Mouse (Mus musculus) adrenal gland, postnatal 10 days (tissue): Measurements from ENCODE around the gene Alpl. TPM values are rescaled to one million over a fixed set of nuclear protein-coding genes. Genes with fewer than 3 reads are reported as not detected.

Source experiments
- DNase-seq: peaks from one replicate; pipeline ENCODE4 v3.0.0; 2021; ENCODE audit warnings: mixed read lengths
- total RNA-seq, 2 experiments: library from RNA; stranded (reverse); gene quantifications; 2 replicates each; pipeline ENCODE4 v1.2.3; 2021

The Alpl gene
- total RNA-seq, 2 experiments from 2014 or later: 11.5 to 19.7 TPM

DNA sequence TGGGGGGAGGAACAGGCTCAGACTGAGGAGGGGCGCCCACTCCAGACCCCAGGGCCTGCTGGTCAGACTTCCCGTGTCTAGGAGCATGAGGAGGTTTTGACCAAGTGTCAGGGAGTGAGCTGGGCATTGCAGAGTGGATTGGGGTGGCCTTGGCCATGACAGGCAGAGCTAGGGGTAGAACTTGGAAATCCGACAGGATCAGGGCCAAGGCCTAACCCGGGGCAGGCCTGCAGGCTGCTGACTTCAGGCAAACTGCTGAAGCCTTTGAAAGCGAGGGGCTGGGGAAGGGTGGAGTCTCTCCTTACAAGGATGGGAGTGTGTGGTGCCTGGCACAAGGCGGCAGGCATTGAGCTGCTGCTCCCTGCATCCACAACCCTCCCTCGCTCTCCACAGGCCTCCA lies 79.2 kb downstream of the Alpl start:
- peak; percentile 63 for DNase-seq

DNA sequence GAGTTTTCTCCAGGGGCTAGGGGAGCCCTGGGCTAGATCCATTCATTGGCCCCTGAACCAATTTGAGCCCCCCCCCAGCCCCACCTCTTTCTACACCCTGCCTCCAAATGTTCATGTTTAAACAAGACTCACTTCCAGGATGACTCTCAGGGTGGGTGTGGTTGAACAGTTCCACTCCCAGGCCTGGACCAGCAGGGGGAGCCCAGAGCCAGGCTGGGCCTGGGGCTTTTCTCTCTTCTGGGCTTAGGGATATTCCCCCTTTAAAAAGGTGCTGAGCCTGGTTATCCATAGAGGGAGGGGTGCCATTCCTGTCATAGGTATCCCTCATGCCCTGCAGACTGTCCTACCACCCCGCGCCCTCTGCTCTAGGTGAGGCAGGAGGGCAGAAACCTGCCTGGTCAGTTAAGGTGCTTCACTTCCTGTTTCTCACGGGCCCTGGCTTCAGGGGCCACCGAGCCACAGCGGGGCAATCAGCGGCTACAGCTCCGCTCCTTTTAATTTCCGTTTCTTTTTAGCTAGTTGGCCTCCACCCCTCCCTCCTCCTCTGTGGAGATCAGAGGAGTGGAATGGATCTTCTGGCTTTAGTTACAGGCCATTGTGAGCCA lies 82.1 kb downstream of the Alpl start:
- no peak for DNase-seq

GRCm38 (mm10) chr4:137712963-137713362 lies 83.2 kb downstream of the Alpl start:
- DNase-seq: no peak

DNA sequence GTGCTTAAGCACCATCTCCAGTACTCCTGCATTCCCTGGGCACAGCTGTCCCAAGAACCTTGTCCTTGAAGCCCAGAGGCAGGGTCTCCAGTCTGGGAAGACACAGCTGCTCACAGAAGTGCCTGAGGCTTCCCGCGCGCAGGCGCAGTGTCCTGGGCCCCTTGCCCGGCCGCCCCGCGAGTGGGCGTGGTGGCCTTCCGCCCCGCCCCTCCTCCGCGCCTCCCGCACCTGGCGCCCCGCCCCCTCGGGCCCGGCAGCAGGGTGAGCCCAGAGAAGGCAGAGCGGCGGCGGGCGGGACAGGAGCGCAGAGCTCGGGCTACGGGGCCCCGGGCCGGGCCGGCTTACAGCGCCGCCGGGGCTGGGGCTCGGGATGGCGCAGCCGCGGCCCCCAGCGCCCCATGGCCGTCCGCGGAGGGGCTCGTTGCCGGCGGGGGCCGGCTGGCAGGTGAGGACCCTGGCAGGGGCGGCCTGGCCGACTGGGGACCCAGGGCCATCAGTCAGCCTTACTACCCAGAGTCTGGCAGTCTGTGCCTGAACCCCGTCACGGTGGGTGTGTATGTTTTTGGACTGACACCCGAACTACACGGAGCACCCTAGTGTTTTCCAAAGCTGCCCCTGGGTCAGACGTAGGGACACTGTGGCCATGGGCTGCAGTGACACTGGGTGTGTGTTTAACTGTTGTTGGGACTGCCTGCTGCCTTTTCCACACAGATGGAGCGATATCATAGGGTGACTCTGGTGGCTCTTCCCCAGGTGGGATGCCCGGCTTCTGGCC lies 88.8 kb downstream of the Alpl start:
- peak; percentile 97 for DNase-seq

GRCm38 (mm10) chr4:137706510-137706909 lies 89.7 kb downstream of the Alpl start:
- no peak for DNase-seq

DNA sequence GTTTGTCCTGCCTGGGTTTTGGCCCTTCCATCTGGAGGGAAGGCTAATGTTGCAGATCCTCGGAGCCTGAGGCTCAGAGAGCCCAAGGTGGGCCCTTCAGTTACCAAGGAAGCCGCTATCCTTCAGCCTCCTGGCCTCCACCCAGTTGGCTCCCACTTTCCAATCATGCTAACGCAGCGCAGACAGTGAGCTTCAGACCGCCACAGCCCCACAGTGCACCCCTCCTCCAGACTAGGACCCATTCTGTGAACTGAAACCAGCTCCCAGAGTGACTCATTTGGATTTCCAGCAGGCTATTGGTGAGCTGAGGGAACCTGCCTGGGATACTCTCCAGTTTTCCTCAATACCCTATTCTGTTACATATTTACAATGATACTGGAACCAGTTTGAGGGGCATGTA lies 90.8 kb downstream of the Alpl start:
- no peak for DNase-seq

GRCm38 (mm10) chr4:137704561-137704960 lies 91.6 kb downstream of the Alpl start:
- no peak for DNase-seq

DNA sequence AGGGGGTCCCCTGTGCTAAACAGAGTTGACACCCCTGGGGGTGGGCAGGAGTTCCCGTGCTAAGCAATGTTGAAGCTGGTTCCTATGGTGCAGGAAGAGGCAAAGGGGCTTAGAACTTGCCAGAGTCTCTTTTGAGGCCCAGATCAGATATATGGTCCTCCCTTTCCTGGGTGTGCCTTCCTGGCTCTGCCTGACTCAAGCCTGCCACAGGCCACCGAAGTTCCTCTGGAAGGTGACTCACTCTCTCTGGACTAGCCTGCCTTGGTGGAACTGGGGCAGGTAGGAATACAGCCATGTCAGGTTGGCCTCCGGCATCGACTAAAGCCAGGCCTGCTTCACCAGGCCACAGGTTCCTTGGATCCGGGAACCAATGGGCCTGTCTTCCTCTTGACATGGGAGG lies 93.1 kb downstream of the Alpl start:
- DNase-seq: no peak

GRCm38 (mm10) chr4:137700960-137701359 lies 95.2 kb downstream of the Alpl start:
- DNase-seq: no peak

GRCm38 (mm10) chr4:137699264-137700211 lies 96.6 kb downstream of the Alpl start:
- DNase-seq: peak; percentile 67

DNA sequence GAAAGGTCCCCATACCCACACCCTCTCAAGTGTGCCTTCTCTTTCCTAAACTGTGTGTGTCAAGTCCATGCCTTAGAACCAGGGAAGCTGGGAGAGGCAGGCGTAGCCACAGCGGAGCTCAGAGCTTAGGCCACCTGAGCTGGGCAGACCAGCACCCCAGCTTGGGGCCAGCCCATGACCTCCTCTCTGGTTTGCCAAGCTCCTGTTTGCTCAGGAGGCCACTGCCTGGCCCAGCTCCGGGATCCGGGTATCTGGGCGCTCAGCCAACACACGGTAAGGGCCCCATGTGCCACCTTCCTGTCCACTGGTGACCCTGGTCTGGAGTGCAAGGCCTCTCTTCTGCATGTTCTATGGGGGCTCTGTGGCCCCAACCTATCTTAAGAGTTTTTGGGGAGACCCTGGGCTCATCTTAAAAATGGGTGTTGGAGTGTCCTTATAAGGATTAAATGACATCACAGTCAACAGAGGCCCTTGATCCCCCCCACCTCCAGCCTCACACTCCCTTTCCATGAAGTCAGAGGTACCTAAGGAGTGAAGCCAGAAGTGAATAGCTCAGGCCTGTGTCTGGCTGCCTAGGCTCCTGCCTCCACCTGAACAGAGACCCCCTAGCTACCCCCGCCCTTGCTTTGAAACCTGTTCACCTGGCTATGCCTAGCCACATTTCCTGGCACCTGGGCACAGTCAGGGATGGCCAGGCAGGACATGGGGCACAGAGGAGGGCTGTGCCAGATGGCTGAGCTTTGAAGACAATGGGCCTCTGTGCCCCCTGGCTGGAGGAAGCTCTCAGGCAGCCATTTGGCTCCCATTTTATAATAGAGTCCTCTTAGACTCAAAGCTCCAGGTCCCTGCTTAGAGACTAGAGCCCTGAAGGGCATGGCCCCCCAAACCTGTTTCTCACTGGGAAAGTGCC lies 97.9 kb downstream of the Alpl start:
- peak; percentile 66 for DNase-seq

- DNase-seq: no peak
These were observed 98.9 kb downstream of the Alpl start for GRCm38 (mm10) chr4:137697156-137697885.

GRCm38 (mm10) chr4:137695900-137696299 lies 100.3 kb downstream of the Alpl start:
- peak; percentile 64 for DNase-seq

GRCm38 (mm10) chr4:137695300-137695699 lies 100.9 kb downstream of the Alpl start:
- no peak for DNase-seq

DNA sequence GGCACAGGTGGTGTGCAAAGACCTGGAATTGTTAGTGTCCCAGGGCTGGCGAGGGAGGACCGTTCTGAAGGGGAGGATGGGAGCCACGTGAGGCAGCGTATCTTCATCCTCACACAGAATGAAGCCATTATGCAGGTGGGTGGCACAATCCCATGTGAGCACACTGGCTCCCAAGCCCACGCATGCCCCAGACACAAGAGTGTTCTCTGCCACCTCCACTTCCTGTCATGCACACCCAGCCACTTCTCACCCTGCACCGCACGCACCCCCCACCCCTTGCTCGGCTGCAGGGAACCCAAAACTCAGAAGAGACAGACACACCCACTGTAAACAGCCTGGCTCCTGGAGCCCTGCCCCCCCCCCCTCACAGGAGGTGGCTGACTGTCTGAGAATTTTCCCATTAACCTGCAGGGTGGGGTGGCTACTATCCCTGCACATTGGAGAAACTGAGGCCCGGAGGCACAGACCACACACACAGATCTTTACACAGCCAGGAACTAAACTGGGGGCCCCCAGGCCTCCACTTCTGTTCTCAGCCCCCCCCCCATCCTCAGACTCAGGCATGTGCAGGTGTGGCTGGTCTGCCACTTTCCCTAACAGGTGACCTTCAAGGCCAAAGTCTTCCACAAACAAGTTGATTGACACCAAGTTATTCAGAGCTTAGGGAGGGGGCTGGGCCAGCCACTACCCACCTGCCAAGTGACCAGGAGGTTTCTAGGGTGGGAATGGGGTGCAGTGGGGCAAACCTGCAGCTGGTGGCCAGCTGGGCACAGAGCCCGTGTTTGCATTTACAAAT lies 103.9 kb downstream of the Alpl start:
- DNase-seq: no peak

Other genes with a start within 250 kb of the Alpl start
- gene Ldlrad2, start 221.8 kb downstream of the Alpl start, total RNA-seq: not detected
- gene Usp48, start 202.6 kb downstream of the Alpl start, total RNA-seq: 100 to 1,000 TPM in 1 of 2 experiments, 10 to 100 TPM in 1; 76.5 to 113 TPM
- 10 to 100 TPM; 31.3 to 48.5 TPM for gene Rap1gap, start 131.7 kb downstream of the Alpl start, total RNA-seq
- 100 to 1,000 TPM; 183 to 188 TPM for gene Ece1, start 65.9 kb upstream of the Alpl start, total RNA-seq
- gene Eif4g3, start 196.6 kb upstream of the Alpl start, total RNA-seq: 10 to 100 TPM; 72.1 to 93.7 TPM